Comparison of ENCODE assay signal across 8 mouse cellular contexts in genomic region chr13:74522481-74523237, GRCm38 (mm10). TPM values are rescaled to one million over a fixed set of nuclear protein-coding genes. Genes with fewer than 3 reads are reported as not detected.
DNase-seq lines count a peak whose midpoint lies in the region; ATAC-seq lines count a peak whose summit lies in the region.

No protein-coding gene starts in this region.

- 4% methylated on average over 15 of the region's 15 CpGs for WGBS in forebrain, embryonic 10.5 days
- 2% methylated on average over 15 of the region's 15 CpGs for WGBS in heart, embryonic 14.5 days
- WGBS in liver, embryonic 12.5 days (ENCODE audit: insufficient replicate concordance): 1% methylated on average over 15 of the region's 15 CpGs
- 2% methylated on average over 15 of the region's 15 CpGs for WGBS in stomach, embryonic 15.5 days

- H3K4me3 ChIP-seq in forebrain, embryonic 10.5 days: peak overlapping the region; percentile 60
- H3K4me3 ChIP-seq in heart, embryonic 14.5 days (ENCODE audit: control insufficient read depth in 1 of 2, insufficient read depth in 1 of 2, low read depth in 1 of 2, low read length in 2 of 2): peak overlapping the region; percentile 59 to 64
- H3K4me3 ChIP-seq in liver, embryonic 12.5 days: peak overlapping the region; percentile 58
- H3K4me3 ChIP-seq in stomach, embryonic 15.5 days (replicated peaks): peak overlapping the region; percentile 53

- peaks cover 12% of the 10 kb centered on the region; the same call in 1 of the 2 replicates for H3K4me1 ChIP-seq in forebrain, embryonic 10.5 days
- H3K4me1 ChIP-seq in heart, embryonic 14.5 days (ENCODE audit: control insufficient read depth in 2 of 2, insufficient read depth in 2 of 2, low read length in 2 of 2): no peaks in the 10 kb centered on the region
- H3K4me1 ChIP-seq in liver, embryonic 12.5 days: peaks cover 8% of the 10 kb centered on the region
- H3K4me1 ChIP-seq in stomach, embryonic 15.5 days: no peaks in the 10 kb centered on the region

- peak overlapping the region; percentile 89 for H3K27ac ChIP-seq in forebrain, embryonic 10.5 days
- H3K27ac ChIP-seq in heart, embryonic 14.5 days (replicated peaks in 1 of 2; ENCODE audit: control insufficient read depth in 1 of 2, insufficient read depth in 1 of 2, low read depth in 2 of 2, low read length in 2 of 2): peak overlapping the region; percentile 95 to 96
- peak overlapping the region; percentile 82 for H3K27ac ChIP-seq in liver, embryonic 12.5 days
- peak overlapping the region; percentile 93 for H3K27ac ChIP-seq in stomach, embryonic 15.5 days

- H3K9me3 ChIP-seq in forebrain, embryonic 10.5 days: no peaks in the 10 kb centered on the region
- no peaks in the 10 kb centered on the region for H3K9me3 ChIP-seq in heart, embryonic 14.5 days (ENCODE audit: control insufficient read depth, low read length)
- H3K9me3 ChIP-seq in liver, embryonic 12.5 days (replicated peaks): no peaks in the 10 kb centered on the region
- no peaks in the 10 kb centered on the region for H3K9me3 ChIP-seq in stomach, embryonic 15.5 days

- peak overlapping the region; percentile 75 for H3K4me2 ChIP-seq in heart, embryonic 14.5 days (ENCODE audit: low read length)
- peak overlapping the region; percentile 76 for H3K4me2 ChIP-seq in liver, embryonic 12.5 days
- peak overlapping the region; percentile 69 for H3K4me2 ChIP-seq in stomach, embryonic 15.5 days

- peak; percentile 99 for ATAC-seq in CD4-positive, CD25-positive, alpha-beta regulatory T cell, adult 4 months
- ATAC-seq in heart, embryonic 14.5 days (ENCODE audit: insufficient number of reproducible peaks, insufficient read depth, low FRiP score, low read depth): peak; percentile 97
- ATAC-seq in liver, embryonic 12.5 days: peak; percentile 96
- ATAC-seq in stomach, embryonic 15.5 days (ENCODE audit: insufficient read depth, low FRiP score, low read depth): peak; percentile 96

- H3K27me3 ChIP-seq in forebrain, embryonic 10.5 days (ENCODE audit: poor library complexity, severe bottlenecking): no peaks in the 10 kb centered on the region
- no peaks in the 10 kb centered on the region for H3K27me3 ChIP-seq in heart, embryonic 14.5 days (ENCODE audit: control insufficient read depth, insufficient read depth, low read length)
- H3K27me3 ChIP-seq in liver, embryonic 12.5 days (replicated peaks): no peaks in the 10 kb centered on the region
- no peaks in the 10 kb centered on the region for H3K27me3 ChIP-seq in stomach, embryonic 15.5 days (replicated peaks)

- peak overlapping the region; percentile 77 for H3K9ac ChIP-seq in heart, embryonic 14.5 days (ENCODE audit: low read length)
- H3K9ac ChIP-seq in liver, embryonic 12.5 days: peak overlapping the region; percentile 58
- H3K9ac ChIP-seq in stomach, embryonic 15.5 days: no peak overlapping the region

- no peaks in the 10 kb centered on the region for H3K36me3 ChIP-seq in forebrain, embryonic 10.5 days (replicated peaks)
- no peaks in the 10 kb centered on the region for H3K36me3 ChIP-seq in heart, embryonic 14.5 days (ENCODE audit: control insufficient read depth, insufficient read depth, low read length)
- no peaks in the 10 kb centered on the region for H3K36me3 ChIP-seq in liver, embryonic 12.5 days
- H3K36me3 ChIP-seq in stomach, embryonic 15.5 days: no peaks in the 10 kb centered on the region

- peak; percentile 38 for DNase-seq in c-Kit-positive CD71-negative TER-119-negative erythroid progenitor cells, embryonic 14.5 days (ENCODE audit: low read depth)
- peak; percentile 67 for DNase-seq in forebrain, embryonic 10.5 days (ENCODE audit: extremely low spot score, low spot score)
- DNase-seq in kidney, postnatal 10 days: peak; percentile 84
- peak; percentile 88 for DNase-seq in naive thymus-derived CD4-positive, alpha-beta T cell, adult 2 months (ENCODE audit: low read depth)

RNA-seq across cellular contexts. Expression of gene Zfp825, which starts 28.9 kb away (rescaled TPM):
- 10 to 100 TPM; 24.1 to 25.2 TPM for polyA plus RNA-seq in CD4-positive, CD25-positive, alpha-beta regulatory T cell, adult 4 months (2017; shearing (Covaris generic))
- polyA plus RNA-seq in forebrain, embryonic 10.5 days (2016; fragmentation: Nextera tagmentation; extraction: Ambion mirVana): 21.3 and 23.4 TPM in 2 replicates
- polyA plus RNA-seq in heart, embryonic 14.5 days (2014; fragmentation: Nextera tagmentation; extraction: Ambion mirVana): 13.3 and 16.2 TPM in 2 replicates
- polyA plus RNA-seq in liver, embryonic 12.5 days (2016; fragmentation: Nextera tagmentation; extraction: Ambion mirVana): 10.9 TPM in 2 replicates
- 19.3 and 19.5 TPM in 2 replicates for polyA plus RNA-seq in stomach, embryonic 15.5 days (2015; fragmentation: Nextera tagmentation; extraction: Ambion mirVana)

Comparison
In these comparisons a context has a peak if more than half of its experiments do, and no peak if none do; other contexts are left out.
1. Peak in every context shown above with its lines: DNase-seq, ATAC-seq, H3K4me3 ChIP-seq and H3K27ac ChIP-seq.
2. DNase-seq: peak in every context shown above with its lines; median percentile 88 in naive thymus-derived CD4-positive, alpha-beta T cell, adult 2 months; 84 in kidney, postnatal 10 days; 67 in forebrain, embryonic 10.5 days; 38 in c-Kit-positive CD71-negative TER-119-negative erythroid progenitor cells, embryonic 14.5 days.